Mouse (Mus musculus) neural tube, embryonic 15.5 days (tissue): ENCODE measurements around the gene Ptn. TPM values are rescaled to one million over a fixed set of nuclear protein-coding genes. Genes with fewer than 3 reads are reported as not detected.

Experiments
- ATAC-seq: fragments of 200-750 bp; cut with Nextera tagmentation; 2 replicates; pipeline ENCODE4 v1.8.0; 2017; ENCODE audit warnings: mild to moderate bottlenecking, moderate TSS enrichment, moderate library complexity; ENCODE audit not compliant: low FRiP score
- H3K27ac ChIP-seq: fragments of 300-500 bp; sonication (generic); replicated peaks from 2 replicates; pipeline ENCODE4 v1.5.1; 2015; ENCODE audit warnings: mild to moderate bottlenecking, inconsistent platforms
- H3K27me3 ChIP-seq: fragments of 300-500 bp; sonication (generic); replicated peaks from 2 replicates; pipeline ENCODE4 v1.6.1; 2015; ENCODE audit warnings: inconsistent platforms
- H3K36me3 ChIP-seq: fragments of 300-500 bp; sonication (generic); 2 replicates; pipeline ENCODE4 v1.6.1; 2015; ENCODE audit warnings: inconsistent platforms
- H3K4me1 ChIP-seq: fragments of 300-500 bp; sonication (generic); 2 replicates; pipeline ENCODE4 v1.6.1; 2015; ENCODE audit warnings: inconsistent platforms
- H3K4me2 ChIP-seq: fragments of 300-500 bp; sonication (generic); 2 replicates; pipeline ENCODE4 v1.6.1; 2015; ENCODE audit warnings: inconsistent platforms, mild to moderate bottlenecking, moderate library complexity
- H3K4me3 ChIP-seq: fragments of 300-500 bp; sonication (generic); replicated peaks from 2 replicates; pipeline ENCODE4 v1.5.1; 2015; ENCODE audit warnings: mild to moderate bottlenecking, inconsistent platforms
- H3K9ac ChIP-seq: fragments of 300-500 bp; sonication (generic); replicated peaks from 2 replicates; pipeline ENCODE4 v1.6.1; 2015; ENCODE audit warnings: mild to moderate bottlenecking, inconsistent platforms
- H3K9me3 ChIP-seq: fragments of 300-500 bp; sonication (generic); replicated peaks from 2 replicates; pipeline ENCODE4 v1.6.1; 2016; ENCODE audit warnings: inconsistent platforms
- WGBS: fragments of 180-500 bp; shearing (Covaris S2); methylation state at CpG from one replicate; pipeline ENCODE4 v1.1.7; 2015; ENCODE audit warnings: mixed read lengths; 5-methylcytosine and 5-hydroxymethylcytosine counted together
- polyA plus RNA-seq: library from polyadenylated mRNA; unstranded; fragments of >200 nt; fragmentation: Nextera tagmentation; extraction: Ambion mirVana; gene quantifications from 2 replicates; pipeline ENCODE4 v1.2.1, GENCODE M21; 2015

Gene Ptn
- polyA plus RNA-seq, 1 experiment from 2014 or later = 715 TPM

GRCm38 (mm10) chr6:36812666-36813515 is 2.9 kb upstream of the Ptn start:
- no peak overlapping the region for H3K4me2 ChIP-seq
- ATAC-seq = no peak

GRCm38 (mm10) chr6:36810448-36810847 is 428 bp upstream of the Ptn start:
- no peaks in the 10 kb centered on the region for H3K27me3 ChIP-seq
- H3K9me3 ChIP-seq = no peaks in the 10 kb centered on the region
- ATAC-seq = 0 out of 2 replicates have a peak, but pooled peaks have one; percentile 26
- peak overlapping the region; percentile 76 for H3K9ac ChIP-seq
- H3K4me3 ChIP-seq = peak overlapping the region; percentile 72
- WGBS = 11% methylated on average over 5 of the region's 5 CpGs
- peak overlapping the region; percentile 66 for H3K4me2 ChIP-seq
- H3K36me3 ChIP-seq = no peaks in the 10 kb centered on the region
- H3K27ac ChIP-seq = peak overlapping the region; percentile 89
- peaks cover 34% of the 10 kb centered on the region for H3K4me1 ChIP-seq

More at GRCm38 (mm10) chr6:36812666-36813515, 2.9 kb upstream of the Ptn start:
- Histone ChIP-seq H3K27ac (no peak overlapping the region), H3K36me3 (no peaks in the 10 kb centered on the region), H3K27me3 (no peaks in the 10 kb centered on the region), H3K9me3 (no peaks in the 10 kb centered on the region), H3K4me3 (no peak overlapping the region), H3K9ac (no peak overlapping the region), H3K4me1 (peaks cover 25% of the 10 kb centered on the region)
- WGBS = 70% methylated on average over 7 of the region's 7 CpGs

- peak; percentile 70 for ATAC-seq
- Histone ChIP-seq H3K4me3 (peak overlapping the region; percentile 72), H3K27ac (peak overlapping the region; percentile 89), H3K9ac (peak overlapping the region; percentile 76), H3K27me3 (no peaks in the 10 kb centered on the region), H3K9me3 (no peaks in the 10 kb centered on the region), H3K4me1 (peaks cover 37% of the 10 kb centered on the region), H3K36me3 (no peaks in the 10 kb centered on the region), H3K4me2 (peak overlapping the region; percentile 66)
- WGBS = 3% methylated on average over 7 of the region's 7 CpGs
Measured at GRCm38 (mm10) chr6:36809311-36809726, 701 bp downstream of the Ptn start.

GRCm38 (mm10) chr6:36808306-36809058 is 1.5 kb downstream of the Ptn start:
- Histone ChIP-seq H3K4me1 (peaks cover 37% of the 10 kb centered on the region), H3K27me3 (no peaks in the 10 kb centered on the region), H3K27ac (peak overlapping the region; percentile 89), H3K9me3 (no peaks in the 10 kb centered on the region), H3K36me3 (no peaks in the 10 kb centered on the region; the same call in 1 of the 2 replicates), H3K4me3 (peak overlapping the region; percentile 72), H3K4me2 (peak overlapping the region; percentile 66), H3K9ac (peak overlapping the region; percentile 76)
- 20% methylated on average over 7 of the region's 7 CpGs for WGBS
- no peak for ATAC-seq

- H3K27me3 ChIP-seq = no peaks in the 10 kb centered on the region
- peak overlapping the region; percentile 38 for H3K4me2 ChIP-seq
- H3K9me3 ChIP-seq = no peaks in the 10 kb centered on the region
- H3K4me3 ChIP-seq = no peak overlapping the region; the same call in 1 of the 2 replicates
- no peak for ATAC-seq
- 77% methylated on average over 6 of the region's 6 CpGs for WGBS
- no peak overlapping the region for H3K9ac ChIP-seq
- peaks cover 32% of the 10 kb centered on the region for H3K4me1 ChIP-seq
- no peaks in the 10 kb centered on the region; the same call in 1 of the 2 replicates for H3K36me3 ChIP-seq
- no peak overlapping the region for H3K27ac ChIP-seq
Measured at GRCm38 (mm10) chr6:36806906-36807305, 3.1 kb downstream of the Ptn start.

GRCm38 (mm10) chr6:36800309-36800946 is 9.6 kb downstream of the Ptn start:
- H3K4me3 ChIP-seq = no peak overlapping the region
- no peak overlapping the region for H3K9ac ChIP-seq
- ATAC-seq = peak; percentile 62; the same call in 1 of the 2 replicates
- no peaks in the 10 kb centered on the region for H3K27me3 ChIP-seq
- peaks cover 14% of the 10 kb centered on the region for H3K4me1 ChIP-seq
- no peak overlapping the region for H3K4me2 ChIP-seq
- 62% methylated on average over 5 of the region's 5 CpGs for WGBS
- no peaks in the 10 kb centered on the region for H3K9me3 ChIP-seq
- peak overlapping the region; percentile 25; the same call in 1 of the 2 replicates for H3K27ac ChIP-seq
- no peaks in the 10 kb centered on the region; the same call in 1 of the 2 replicates for H3K36me3 ChIP-seq

GRCm38 (mm10) chr6:36797066-36797655 is 12.9 kb downstream of the Ptn start:
- Histone ChIP-seq H3K36me3 (no peaks in the 10 kb centered on the region), H3K4me1 (peaks cover 11% of the 10 kb centered on the region), H3K9me3 (no peaks in the 10 kb centered on the region), H3K4me3 (no peak overlapping the region), H3K9ac (no peak overlapping the region), H3K27ac (peak overlapping the region; percentile 67), H3K4me2 (peak overlapping the region; percentile 3; the same call in 1 of the 2 replicates), H3K27me3 (no peaks in the 10 kb centered on the region)
- peak; percentile 36; the same call in 1 of the 2 replicates for ATAC-seq
- WGBS = 19% methylated on average over 3 of the region's 3 CpGs

GRCm38 (mm10) chr6:36794535-36794934 is 15.5 kb downstream of the Ptn start:
- 71% methylated on average over 4 of the region's 4 CpGs for WGBS
- Histone ChIP-seq H3K4me2 (no peak overlapping the region), H3K27ac (peak overlapping the region; percentile 20), H3K9me3 (no peaks in the 10 kb centered on the region), H3K4me3 (no peak overlapping the region), H3K9ac (no peak overlapping the region), H3K27me3 (no peaks in the 10 kb centered on the region), H3K4me1 (peaks cover 14% of the 10 kb centered on the region), H3K36me3 (no peaks in the 10 kb centered on the region)
- ATAC-seq = no peak

GRCm38 (mm10) chr6:36793775-36794174 is 16.2 kb downstream of the Ptn start:
- peak; percentile 58; the same call in 1 of the 2 replicates for ATAC-seq
- Histone ChIP-seq H3K36me3 (no peaks in the 10 kb centered on the region), H3K4me2 (no peak overlapping the region), H3K9me3 (no peaks in the 10 kb centered on the region), H3K27me3 (no peaks in the 10 kb centered on the region), H3K27ac (peak overlapping the region; percentile 20), H3K4me3 (no peak overlapping the region), H3K4me1 (peaks cover 19% of the 10 kb centered on the region), H3K9ac (no peak overlapping the region)
- WGBS = 36% methylated on average over 5 of the region's 5 CpGs

- WGBS = 33% methylated on average over 4 of the region's 4 CpGs
- no peak overlapping the region for H3K4me2 ChIP-seq
Measured at GRCm38 (mm10) chr6:36789261-36789660, 20.8 kb downstream of the Ptn start.

More at GRCm38 (mm10) chr6:36789261-36789660, 20.8 kb downstream of the Ptn start:
- Histone ChIP-seq H3K27me3 (no peaks in the 10 kb centered on the region), H3K9ac (no peak overlapping the region), H3K36me3 (no peaks in the 10 kb centered on the region), H3K27ac (peak overlapping the region; percentile 52; the same call in 1 of the 2 replicates), H3K4me1 (peaks cover 28% of the 10 kb centered on the region), H3K9me3 (no peaks in the 10 kb centered on the region), H3K4me3 (no peak overlapping the region)
- no peak for ATAC-seq
